Mouse (Mus musculus) lung, adult 10 weeks (tissue): Measurements from ENCODE around the gene Tmc3. TPM values are rescaled to one million over a fixed set of nuclear protein-coding genes. Genes with fewer than 3 reads are reported as not detected.

Source experiments
- polyA plus RNA-seq: library from polyadenylated mRNA; stranded (reverse); fragments of 350-450 nt; fragmentation: Illumina TruSeq; extraction: RNeasy Lipid Tissue Mini Kit (QIAGEN cat#74804); gene quantifications from one replicate; pipeline ENCODE4 v1.2.3, GENCODE M21; 2014; ENCODE audit warnings: low read depth, low replicate concordance; ENCODE audit not compliant: insufficient read depth

Tmc3 gene
- polyA plus RNA-seq = not detected

DNA sequence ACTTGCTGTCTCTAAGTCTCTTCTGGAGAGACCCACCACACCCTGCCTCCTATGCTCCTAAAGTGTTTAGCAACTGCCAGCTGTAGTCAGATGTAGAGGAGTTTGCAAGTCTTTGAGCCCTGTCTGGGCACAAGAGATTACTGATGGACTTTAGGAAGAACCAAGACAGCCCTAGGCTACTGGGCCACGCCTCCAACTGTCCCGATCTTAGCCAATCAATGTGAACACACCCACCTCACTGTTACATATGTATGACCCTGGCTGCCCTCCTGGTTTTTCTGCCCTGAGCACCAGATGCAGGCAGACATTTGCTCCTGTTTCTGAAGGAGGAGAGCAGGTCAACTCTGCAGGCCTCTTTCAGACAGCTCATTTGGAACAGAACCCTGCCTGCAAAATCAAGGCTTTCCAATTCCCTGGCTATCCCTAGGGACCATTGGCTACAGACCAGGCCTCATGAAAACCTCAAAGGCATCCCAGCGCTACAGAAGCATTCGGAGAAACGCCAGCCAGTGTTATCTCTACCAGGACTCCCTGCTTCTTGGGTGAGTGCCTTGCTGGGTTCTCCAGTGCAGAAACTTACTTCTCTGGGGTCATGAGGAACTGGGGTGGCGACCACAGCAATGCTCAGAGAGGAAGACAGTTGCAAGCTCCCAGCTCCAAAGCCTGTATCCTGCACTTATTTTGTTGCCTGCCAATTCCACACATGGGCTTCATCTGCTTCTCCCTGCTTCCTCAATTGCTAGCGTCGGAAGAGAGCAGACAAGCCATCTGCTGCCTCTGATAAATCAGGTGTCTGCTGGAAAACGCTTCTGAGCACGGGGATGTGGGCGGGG is at the start of gene Tmc3:
Tmc3 (plus strand) TSS at position 289 of the 833 bp plus-strand sequence.

GRCm38 (mm10) chr7:83631828-83632681 is 47.3 kb downstream of the Tmc3 start, which contains the start of gene Stard5:
Gene Stard5, plus strand, starts transcription at chr7:83631959.

Other genes starting within 250 kb of the Tmc3 start
- 11.2 TPM for gene Stard5, start 47.0 kb downstream of the Tmc3 start, polyA plus RNA-seq
- gene Il16, start 160.8 kb downstream of the Tmc3 start, polyA plus RNA-seq = 16.1 TPM
- gene Cfap161, start 210.0 kb downstream of the Tmc3 start, polyA plus RNA-seq = 14.3 TPM